Mouse (Mus musculus) megakaryocyte progenitor cell, adult 5-6 weeks (primary cell): ENCODE measurements around the gene Slc25a43. TPM values are rescaled to one million over a fixed set of nuclear protein-coding genes. Genes with fewer than 3 reads are reported as not detected.

ENCODE experiments used
- ATAC-seq: replicated peaks from 2 replicates; pipeline ENCODE4 v1.8.0; 2016; ENCODE audit warnings: mild to moderate bottlenecking, moderate TSS enrichment, inconsistent platforms; ENCODE audit not compliant: poor library complexity
- total RNA-seq, 2 experiments: library from RNA; stranded (forward) in 1 of 2; stranded (reverse) in 1 of 2; fragments of 157-497, 149-512 nt in 1 of 2; fragments of 200-1000 nt in 1 of 2; gene quantifications; 2 replicates each; pipeline versions ENCODE4 v1.2.3 to v1.2.4; 2015 to 2017

The Slc25a43 gene
- 3.1 and 3.2 TPM in 2 replicates for total RNA-seq (2015)
- 0.74 and 1.8 TPM in 2 replicates for total RNA-seq (2017)

DNA sequence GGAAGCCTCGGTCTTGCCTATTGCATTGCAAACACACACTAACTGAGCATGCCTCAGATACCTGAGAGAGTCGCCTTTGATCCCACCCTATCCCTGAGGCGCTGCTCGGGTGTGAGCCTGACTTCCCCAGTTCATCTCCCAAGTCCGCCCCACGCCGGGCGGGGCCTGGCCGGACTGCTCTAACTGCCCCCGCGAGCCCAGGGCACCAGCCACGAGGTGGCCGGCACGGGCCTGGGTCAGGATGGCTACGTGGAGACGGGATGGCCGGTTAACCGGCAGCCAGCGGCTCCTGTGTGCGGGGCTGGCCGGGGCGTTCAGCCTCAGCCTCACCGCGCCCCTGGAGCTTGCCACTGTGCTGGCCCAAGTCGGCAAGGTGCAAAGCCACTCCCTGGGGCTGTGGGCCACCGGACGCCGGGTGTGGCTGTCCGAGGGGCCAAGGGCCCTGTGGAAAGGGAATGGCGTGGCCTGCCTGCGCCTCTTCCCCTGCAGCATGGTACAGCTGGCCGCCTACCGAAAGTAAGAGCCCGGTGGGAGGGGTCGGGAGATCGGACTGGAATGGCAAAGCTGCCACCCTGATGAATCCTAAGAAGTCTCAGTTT is at the start of gene Slc25a43:
Slc25a43 (plus strand) TSS at position 157 of the 599 bp plus-strand sequence.
- no peak for ATAC-seq

DNA sequence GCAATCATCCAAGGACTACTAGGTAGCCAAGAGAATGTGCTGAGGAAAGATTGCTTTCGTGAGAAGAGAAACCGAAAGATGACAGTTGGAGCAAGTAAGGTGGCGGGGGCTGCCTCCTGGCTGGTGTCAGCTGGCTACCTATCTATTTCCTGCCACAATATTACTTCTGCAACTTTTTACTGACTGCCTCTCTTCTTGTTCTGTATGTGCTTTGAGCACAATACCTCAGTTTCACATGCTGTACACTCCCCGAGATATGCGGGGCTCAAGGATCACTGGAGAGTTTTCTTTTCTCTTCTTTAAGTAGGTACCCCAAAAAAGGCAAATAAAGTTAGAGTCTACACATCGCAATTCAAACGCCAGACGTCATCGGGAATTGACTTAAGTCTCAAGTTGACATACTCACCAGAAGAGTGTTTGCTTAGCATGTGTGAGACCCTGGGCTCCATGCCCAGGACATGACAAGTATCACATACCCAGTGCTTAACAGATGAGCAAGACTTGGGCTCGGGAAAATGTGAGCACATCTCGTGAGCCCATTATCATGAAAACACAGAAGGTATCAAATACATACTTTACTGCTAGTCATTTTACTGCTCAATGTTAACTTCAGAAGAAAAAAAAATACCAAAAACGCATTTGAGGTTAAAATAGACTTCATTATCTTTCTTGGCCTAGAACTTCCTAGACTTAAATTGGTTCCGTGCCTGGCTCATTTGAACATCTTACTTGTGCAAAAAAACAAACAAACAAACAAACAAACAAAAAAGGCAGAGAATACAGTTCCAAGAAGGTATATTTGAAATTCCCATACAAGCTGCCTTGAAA is 3.1 kb upstream of the Slc25a43 start:
- peak; percentile 69 for ATAC-seq

GRCm38 (mm10) chrX:36741278-36741677 is 2.2 kb upstream of the Slc25a43 start:
- ATAC-seq: peak; percentile 58

DNA sequence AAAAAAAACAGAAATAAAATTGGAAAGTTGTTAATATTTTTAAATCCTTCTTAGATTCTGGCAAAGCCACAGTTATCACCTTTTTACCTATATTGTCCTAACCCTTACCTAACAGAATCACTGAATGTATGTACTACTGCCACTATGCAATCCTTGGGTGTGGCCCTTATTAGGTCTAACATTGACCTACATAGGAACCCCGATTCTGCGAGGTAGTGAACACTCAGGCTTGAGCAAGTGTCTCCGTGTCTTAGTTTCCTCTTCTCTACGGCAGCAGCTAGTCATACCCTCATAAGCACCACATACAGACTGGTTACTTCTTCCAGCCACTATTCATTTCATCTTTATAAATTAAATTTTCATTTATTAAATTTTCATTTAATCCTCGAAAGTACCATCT is 715 bp upstream of the Slc25a43 start:
- ATAC-seq: no peak

DNA sequence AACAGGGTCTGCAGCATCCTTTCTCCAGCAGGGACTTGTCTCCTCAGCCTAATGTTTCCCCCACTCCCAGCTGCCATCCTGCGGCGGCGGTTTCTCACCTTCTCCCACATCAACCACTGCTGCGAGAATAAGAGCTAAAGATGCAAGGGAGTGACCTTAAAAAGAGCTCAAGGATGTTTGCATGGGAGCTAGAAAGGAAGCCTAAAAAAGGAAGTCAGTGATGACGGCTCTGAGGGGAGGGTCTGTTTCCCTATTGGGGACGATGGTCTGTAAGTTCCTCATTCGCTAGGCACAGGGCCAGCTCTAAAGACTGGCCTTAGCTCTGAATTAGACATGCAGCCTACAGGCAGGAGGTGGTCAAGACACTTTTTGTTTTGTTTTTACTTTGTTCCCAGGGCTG is 1.3 kb downstream of the Slc25a43 start:
- ATAC-seq: peak; percentile 75

DNA sequence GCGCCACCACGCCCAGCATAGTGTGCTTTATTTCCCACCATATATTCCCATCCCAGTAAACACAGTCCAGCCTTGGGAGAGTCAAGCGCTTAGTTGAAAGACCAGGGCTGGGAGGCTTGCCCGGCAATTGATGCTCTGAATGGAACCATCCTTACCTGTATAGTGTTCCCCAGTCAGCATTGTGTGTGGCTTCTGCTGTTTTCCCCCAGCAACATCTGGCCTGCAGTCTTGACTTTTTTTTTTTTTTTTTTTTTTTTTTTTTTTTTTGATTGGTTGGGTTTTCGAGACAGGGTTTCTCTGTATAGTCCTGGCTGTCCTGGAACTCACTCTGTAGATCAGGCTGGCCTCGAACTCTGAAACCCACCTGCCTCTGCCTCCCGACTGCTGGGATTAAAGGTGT is 1.9 kb downstream of the Slc25a43 start:
- ATAC-seq: no peak

GRCm38 (mm10) chrX:36746789-36747188 is 3.3 kb downstream of the Slc25a43 start:
- ATAC-seq: no peak

GRCm38 (mm10) chrX:36748573-36748972 is 5.1 kb downstream of the Slc25a43 start:
- ATAC-seq: no peak

- no peak for ATAC-seq
Observed at GRCm38 (mm10) chrX:36749281-36749785, 5.9 kb downstream of the Slc25a43 start.

GRCm38 (mm10) chrX:36750591-36750990 is 7.1 kb downstream of the Slc25a43 start:
- no peak for ATAC-seq

DNA sequence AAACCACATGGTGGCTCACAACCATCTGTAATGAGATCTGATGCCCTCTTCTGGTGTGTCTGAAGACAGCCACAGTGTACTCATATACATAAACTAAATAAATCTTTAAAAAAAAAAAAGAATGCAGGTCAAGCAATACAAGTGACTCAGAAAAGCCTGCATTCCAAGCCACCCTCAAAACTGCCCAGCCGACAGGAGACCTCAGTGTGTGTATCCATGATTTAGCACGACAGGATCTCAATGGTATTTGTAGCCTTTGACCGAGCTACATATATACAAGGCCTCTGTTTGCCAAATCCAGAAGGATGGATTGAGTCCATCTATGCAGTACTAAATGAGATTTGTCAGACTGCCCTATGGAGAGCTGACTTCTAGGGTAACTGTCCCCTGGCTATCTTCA is 9.1 kb downstream of the Slc25a43 start:
- ATAC-seq: no peak

- no peak for ATAC-seq
Observed at GRCm38 (mm10) chrX:36757796-36758472, 14.5 kb downstream of the Slc25a43 start.

- ATAC-seq: peak; percentile 45
Observed at GRCm38 (mm10) chrX:36758566-36758965, 15.1 kb downstream of the Slc25a43 start.

GRCm38 (mm10) chrX:36760946-36761635 is 17.6 kb downstream of the Slc25a43 start:
- peak; percentile 97 for ATAC-seq

DNA sequence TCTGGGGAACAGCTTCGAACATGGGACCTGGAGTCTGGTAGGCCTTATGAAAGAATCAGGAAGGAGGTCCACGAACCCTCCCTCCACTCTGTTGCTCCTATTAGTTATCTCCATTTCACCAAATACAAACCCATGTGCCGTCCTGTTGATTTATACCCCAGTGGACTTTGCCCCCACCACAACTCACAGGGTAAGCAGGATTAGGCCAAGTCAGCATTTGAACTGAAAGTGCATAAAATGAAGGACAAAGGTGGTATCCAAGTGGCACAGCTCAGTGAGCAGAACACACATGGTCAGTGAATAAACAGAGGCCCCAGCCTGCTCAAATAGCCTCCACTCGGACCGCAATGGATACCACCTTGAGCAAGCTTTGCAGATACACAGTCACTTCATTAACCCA is 18.8 kb downstream of the Slc25a43 start:
- no peak for ATAC-seq

DNA sequence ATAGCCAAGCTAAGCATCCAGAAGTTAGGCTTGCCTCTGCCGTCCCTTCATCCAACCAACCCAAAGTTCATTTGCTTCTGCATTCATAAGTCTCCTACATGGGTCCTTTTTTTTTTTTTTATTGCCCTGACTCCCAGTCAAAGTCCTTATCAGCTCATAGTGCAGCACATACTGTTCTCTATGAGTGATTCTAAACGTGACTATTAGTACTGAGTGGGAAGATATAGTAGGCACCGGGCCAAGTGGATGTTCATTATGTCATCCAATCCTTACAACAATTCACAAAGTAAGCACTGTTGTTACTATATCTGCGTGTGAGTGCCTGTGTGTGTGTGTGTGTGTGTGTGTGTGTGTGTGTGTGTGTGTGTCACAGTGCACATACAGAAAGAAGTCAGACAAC is 19.4 kb downstream of the Slc25a43 start:
- peak; percentile 44; the same call in 1 of the 2 replicates for ATAC-seq

DNA sequence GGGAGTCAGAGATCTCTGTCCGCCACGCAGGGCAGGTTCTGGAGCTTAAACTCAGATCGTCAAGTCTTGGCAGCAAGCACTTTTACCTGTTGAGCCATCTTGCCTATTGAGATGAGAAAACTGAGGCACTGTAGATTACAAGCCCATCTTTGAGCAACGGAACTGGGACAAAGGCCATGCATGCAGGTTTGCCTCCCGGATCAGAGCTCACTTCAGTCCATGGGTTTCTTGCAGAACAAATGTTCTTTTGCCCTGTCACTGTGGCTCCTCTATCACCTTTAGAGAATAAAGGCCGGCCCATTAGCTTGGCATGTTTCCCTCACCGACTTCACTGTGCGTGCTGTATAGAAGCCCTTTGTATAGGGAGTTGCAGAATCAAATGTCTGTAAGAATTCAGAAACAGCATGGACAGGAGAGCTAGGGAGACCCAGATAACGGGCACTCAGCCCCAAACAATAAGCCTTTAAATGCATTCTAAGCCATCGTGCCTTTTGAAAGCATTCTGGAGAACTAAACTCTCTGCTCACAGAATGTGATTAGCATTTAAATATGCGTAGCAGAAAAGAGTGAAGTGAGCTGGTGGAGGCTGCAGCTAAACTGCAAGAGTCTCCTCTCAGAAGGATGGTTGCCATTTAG is 20.0 kb downstream of the Slc25a43 start:
- ATAC-seq: no peak

GRCm38 (mm10) chrX:36763934-36764317 is 20.5 kb downstream of the Slc25a43 start:
- no peak for ATAC-seq

DNA sequence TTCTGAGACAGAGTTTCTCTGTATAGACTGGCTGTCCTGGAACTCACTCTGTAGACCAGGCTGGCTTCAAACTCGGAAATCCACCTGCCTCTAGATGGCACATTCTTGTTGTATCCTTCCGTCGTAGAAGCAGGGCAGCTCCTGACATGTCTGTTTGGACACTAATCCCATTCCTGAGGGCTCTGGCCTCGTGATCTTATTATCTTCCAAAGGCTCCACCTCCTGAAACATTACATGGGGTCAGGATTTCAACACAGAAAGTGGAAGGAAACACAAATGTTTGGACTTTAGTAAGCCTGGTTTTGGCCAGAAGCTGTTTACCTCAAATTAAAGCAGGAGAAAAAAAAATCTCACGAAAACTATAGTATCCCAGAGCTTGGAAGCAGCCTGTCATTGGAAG is 23.9 kb downstream of the Slc25a43 start:
- no peak for ATAC-seq

DNA sequence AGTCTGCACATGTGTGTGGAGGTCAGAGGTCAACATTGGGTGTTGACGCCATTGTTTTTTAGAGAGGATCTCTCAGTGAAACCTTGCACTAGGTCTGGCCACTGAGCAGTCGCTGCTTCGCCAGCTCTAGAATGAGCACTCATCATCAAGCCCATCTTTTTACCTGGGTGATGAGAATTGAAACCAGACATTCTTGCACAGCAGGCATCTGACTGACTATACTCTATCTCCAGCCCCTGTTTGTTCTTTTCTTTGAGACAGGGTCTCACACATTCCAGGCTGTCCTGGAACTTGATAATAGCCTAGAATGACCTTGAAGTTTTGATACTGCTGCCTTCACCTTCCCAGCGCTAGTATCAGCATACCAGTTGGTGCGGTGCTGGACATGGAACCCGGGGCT is 29.1 kb downstream of the Slc25a43 start:
- ATAC-seq: no peak

GRCm38 (mm10) chrX:36775520-36775919 is 32.1 kb downstream of the Slc25a43 start:
- ATAC-seq: no peak
